Mouse (Mus musculus): Measurements from ENCODE around the gene Vil1. TPM values are rescaled to one million over a fixed set of nuclear protein-coding genes. Genes with fewer than 3 reads are reported as not detected.

Vil1 gene
- polyA plus RNA-seq, 1 experiment from 2014 or later: 6.7 TPM

- Histone ChIP-seq H3K9me3 (ENCODE audit: control insufficient read depth, low read length) (no peaks in the 10 kb centered on the region), H3K27ac (ENCODE audit: low read depth, low read length) (no peak overlapping the region), H3K27me3 (ENCODE audit: control insufficient read depth, insufficient read depth, low read length) (no peaks in the 10 kb centered on the region), H3K4me2 (replicated peaks; ENCODE audit: low read depth, low read length) (no peak overlapping the region), H3K4me3 (ENCODE audit: low read length) (no peak overlapping the region), H3K36me3 (ENCODE audit: control insufficient read depth, insufficient read depth, low read length) (peaks cover 67% of the 10 kb centered on the region), H3K9ac (ENCODE audit: low read depth, low read length) (no peak overlapping the region), H3K4me1 (ENCODE audit: control insufficient read depth, insufficient read depth, low read length) (no peaks in the 10 kb centered on the region)
- ATAC-seq (ENCODE audit: low FRiP score, low TSS enrichment): no peak
- 89% methylated on average over 19 of the region's 19 CpGs for WGBS
Observed at GRCm38 (mm10) chr1:74439166-74439876, 30.1 kb downstream of the Vil1 start.

DNA sequence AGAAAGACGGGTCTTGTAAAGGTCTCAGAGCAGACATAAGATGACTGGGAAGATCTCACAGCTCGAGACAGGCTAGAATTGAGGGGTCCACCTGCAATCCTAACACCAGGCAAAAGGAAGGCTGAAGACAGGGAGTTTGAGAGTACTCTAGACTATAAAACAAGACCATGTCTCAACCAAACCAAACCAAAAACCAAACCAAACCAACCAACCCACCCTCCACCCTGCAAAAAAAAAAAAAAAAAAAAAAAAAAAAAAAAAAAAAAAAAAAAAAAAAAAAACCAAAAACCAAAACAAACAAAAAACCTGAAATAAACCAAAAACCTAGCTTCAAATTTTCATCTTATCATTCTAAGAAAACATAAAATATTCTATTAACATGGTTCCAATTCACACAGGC is 35.4 kb downstream of the Vil1 start:
- H3K27me3 ChIP-seq (ENCODE audit: control insufficient read depth, insufficient read depth, low read length): no peaks in the 10 kb centered on the region
- H3K4me1 ChIP-seq (ENCODE audit: control insufficient read depth, insufficient read depth, low read length): no peaks in the 10 kb centered on the region
- H3K4me2 ChIP-seq (replicated peaks; ENCODE audit: low read depth, low read length): no peak overlapping the region
- H3K9me3 ChIP-seq (ENCODE audit: control insufficient read depth, low read length): no peaks in the 10 kb centered on the region
- ATAC-seq (ENCODE audit: low FRiP score, low TSS enrichment): no peak
- no peak overlapping the region for H3K9ac ChIP-seq (ENCODE audit: low read depth, low read length)
- peaks cover 68% of the 10 kb centered on the region for H3K36me3 ChIP-seq (ENCODE audit: control insufficient read depth, insufficient read depth, low read length)
- no peak overlapping the region for H3K4me3 ChIP-seq (ENCODE audit: low read length)
- H3K27ac ChIP-seq (ENCODE audit: low read depth, low read length): no peak overlapping the region
- WGBS: 95% methylated on average over 2 of the region's 2 CpGs

GRCm38 (mm10) chr1:74452611-74453045 is 43.5 kb downstream of the Vil1 start:
- Histone ChIP-seq H3K4me3 (ENCODE audit: low read length) (no peak overlapping the region), H3K9me3 (ENCODE audit: control insufficient read depth, low read length) (no peaks in the 10 kb centered on the region), H3K9ac (ENCODE audit: low read depth, low read length) (no peak overlapping the region), H3K4me1 (ENCODE audit: control insufficient read depth, insufficient read depth, low read length) (no peaks in the 10 kb centered on the region), H3K27ac (ENCODE audit: low read depth, low read length) (no peak overlapping the region), H3K36me3 (ENCODE audit: control insufficient read depth, insufficient read depth, low read length) (peaks cover 79% of the 10 kb centered on the region), H3K27me3 (ENCODE audit: control insufficient read depth, insufficient read depth, low read length) (no peaks in the 10 kb centered on the region), H3K4me2 (replicated peaks; ENCODE audit: low read depth, low read length) (no peak overlapping the region)
- WGBS: 43% methylated on average over 4 of the region's 4 CpGs
- peak; percentile 64; the same call in 1 of the 2 replicates for ATAC-seq (ENCODE audit: low FRiP score, low TSS enrichment)

GRCm38 (mm10) chr1:74460273-74460672 is 51.1 kb downstream of the Vil1 start:
- H3K27me3 ChIP-seq (ENCODE audit: control insufficient read depth, insufficient read depth, low read length): no peaks in the 10 kb centered on the region
- H3K9ac ChIP-seq (ENCODE audit: low read depth, low read length): no peak overlapping the region
- peaks cover 56% of the 10 kb centered on the region for H3K36me3 ChIP-seq (ENCODE audit: control insufficient read depth, insufficient read depth, low read length)
- no peak overlapping the region for H3K4me3 ChIP-seq (ENCODE audit: low read length)
- no peaks in the 10 kb centered on the region for H3K4me1 ChIP-seq (ENCODE audit: control insufficient read depth, insufficient read depth, low read length)
- no peak overlapping the region for H3K4me2 ChIP-seq (replicated peaks; ENCODE audit: low read depth, low read length)
- H3K27ac ChIP-seq (ENCODE audit: low read depth, low read length): no peak overlapping the region
- no peaks in the 10 kb centered on the region for H3K9me3 ChIP-seq (ENCODE audit: control insufficient read depth, low read length)
- 68% methylated on average over 2 of the region's 2 CpGs for WGBS
- no peak for ATAC-seq (ENCODE audit: low FRiP score, low TSS enrichment)

MicroRNAs encoded within 50 kb of the gene (microRNA counts, 519-probe panel; counts per million panel counts)
- 4,573 counts per million, percentile 31 among the panel's probes with 10 or more counts for microRNA mmu-miR-26b

Small RNAs within 50 kb of the gene (microRNA-seq; reads per million reads assigned to microRNA genes)
- 26,936 reads per million, percentile 98 among the genes with 10 or more reads in this experiment for gene Mir26b

Other genes starting within 250 kb of the Vil1 start
- not detected in 2 replicates for gene Cxcr1, start 214.7 kb upstream of the Vil1 start, polyA plus RNA-seq (2014; fragmentation: Nextera tagmentation; extraction: Ambion mirVana)
- 378 and 417 TPM in 2 replicates for gene Arpc2, start 173.3 kb upstream of the Vil1 start, polyA plus RNA-seq (2014; fragmentation: Nextera tagmentation; extraction: Ambion mirVana)
- 2.5 and 3.2 TPM in 2 replicates for gene Gpbar1, start 130.8 kb upstream of the Vil1 start, polyA plus RNA-seq (2014; fragmentation: Nextera tagmentation; extraction: Ambion mirVana)
- 249 and 258 TPM in 2 replicates for gene Aamp, start 124.6 kb upstream of the Vil1 start, polyA plus RNA-seq (2014; fragmentation: Nextera tagmentation; extraction: Ambion mirVana)
- gene Pnkd, start 124.4 kb upstream of the Vil1 start, polyA plus RNA-seq (2014; fragmentation: Nextera tagmentation; extraction: Ambion mirVana): 126 and 154 TPM in 2 replicates
- 16.3 and 18.1 TPM in 2 replicates for gene Tmbim1, start 103.8 kb upstream of the Vil1 start, polyA plus RNA-seq (2014; fragmentation: Nextera tagmentation; extraction: Ambion mirVana)
- 0.44 and 0.79 TPM in 2 replicates for gene Catip, start 47.3 kb upstream of the Vil1 start, polyA plus RNA-seq (2014; fragmentation: Nextera tagmentation; extraction: Ambion mirVana)
- gene Slc11a1, start 34.2 kb upstream of the Vil1 start, polyA plus RNA-seq (2014; fragmentation: Nextera tagmentation; extraction: Ambion mirVana): 2.0 and 5.2 TPM in 2 replicates
- 66.7 and 86.0 TPM in 2 replicates for gene Ctdsp1, start 17.9 kb upstream of the Vil1 start, polyA plus RNA-seq (2014; fragmentation: Nextera tagmentation; extraction: Ambion mirVana)
- 76.1 and 92.9 TPM in 2 replicates for gene Cnot9, start 96.7 kb downstream of the Vil1 start, polyA plus RNA-seq (2014; fragmentation: Nextera tagmentation; extraction: Ambion mirVana)
- gene Plcd4, start 133.5 kb downstream of the Vil1 start, polyA plus RNA-seq (2014; fragmentation: Nextera tagmentation; extraction: Ambion mirVana): 1.0 and 1.2 TPM in 2 replicates
- 31.9 and 43.9 TPM in 2 replicates for gene Usp37, start 134.9 kb downstream of the Vil1 start, polyA plus RNA-seq (2014; fragmentation: Nextera tagmentation; extraction: Ambion mirVana)
- 5.8 and 10.5 TPM in 2 replicates for gene Zfp142, start 178.9 kb downstream of the Vil1 start, polyA plus RNA-seq (2014; fragmentation: Nextera tagmentation; extraction: Ambion mirVana)
- 14.4 and 18.9 TPM in 2 replicates for gene Bcs1l, start 178.9 kb downstream of the Vil1 start, polyA plus RNA-seq (2014; fragmentation: Nextera tagmentation; extraction: Ambion mirVana)
- 8.1 and 28.3 TPM in 2 replicates for gene Rnf25, start 192.0 kb downstream of the Vil1 start, polyA plus RNA-seq (2014; fragmentation: Nextera tagmentation; extraction: Ambion mirVana)
- gene Stk36, start 192.1 kb downstream of the Vil1 start, polyA plus RNA-seq (2014; fragmentation: Nextera tagmentation; extraction: Ambion mirVana): 6.2 and 7.5 TPM in 2 replicates